Mouse (Mus musculus): ENCODE measurements around the gene Hoxb6.

Gene Hoxb6

DNA sequence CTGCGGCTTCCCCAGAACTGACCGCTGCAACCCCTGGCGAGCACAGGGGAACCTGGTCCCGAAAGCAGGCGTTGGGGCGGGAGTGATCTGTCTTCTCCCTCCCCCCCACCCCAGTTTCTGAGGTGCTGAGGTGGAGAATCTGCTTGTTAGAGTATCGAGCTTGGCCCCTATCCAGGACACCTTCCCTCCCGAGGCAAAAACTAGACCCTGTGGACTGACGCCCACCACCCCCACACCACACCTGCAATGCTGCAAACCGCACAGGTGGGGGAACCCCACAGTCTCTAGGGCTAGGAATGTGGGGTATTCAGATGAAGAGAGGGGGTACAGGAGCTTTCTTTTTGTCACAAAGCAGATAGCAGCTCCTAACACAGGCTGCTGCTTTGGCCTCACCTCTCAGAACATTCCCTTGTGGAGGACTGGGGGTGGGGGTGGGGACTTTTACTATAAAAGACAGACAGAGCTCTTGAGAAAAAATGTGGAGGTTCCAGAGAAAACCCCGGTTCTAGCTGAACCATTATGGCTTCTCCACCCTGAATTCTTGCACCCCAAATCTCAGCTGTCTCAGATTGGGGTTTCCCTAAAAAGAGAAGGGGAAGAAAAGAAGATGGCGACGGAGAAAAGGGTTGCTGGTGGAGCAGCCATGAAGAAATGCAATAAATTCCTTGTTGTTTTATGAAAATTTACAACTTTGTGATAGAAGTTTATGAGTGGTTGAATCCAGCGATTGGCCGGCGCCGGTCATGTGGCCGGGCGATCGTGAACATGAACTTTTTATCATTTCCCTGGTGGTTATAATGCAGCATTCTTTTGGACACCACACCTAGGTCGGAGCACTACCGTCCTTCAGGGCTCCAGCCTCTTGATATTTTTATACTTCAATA is at the start of gene Hoxb6:
Gene Hoxb6 (plus strand): TSS at position 796 of the 884 bp plus-strand sequence.
- no peak for DNase-seq

DNA sequence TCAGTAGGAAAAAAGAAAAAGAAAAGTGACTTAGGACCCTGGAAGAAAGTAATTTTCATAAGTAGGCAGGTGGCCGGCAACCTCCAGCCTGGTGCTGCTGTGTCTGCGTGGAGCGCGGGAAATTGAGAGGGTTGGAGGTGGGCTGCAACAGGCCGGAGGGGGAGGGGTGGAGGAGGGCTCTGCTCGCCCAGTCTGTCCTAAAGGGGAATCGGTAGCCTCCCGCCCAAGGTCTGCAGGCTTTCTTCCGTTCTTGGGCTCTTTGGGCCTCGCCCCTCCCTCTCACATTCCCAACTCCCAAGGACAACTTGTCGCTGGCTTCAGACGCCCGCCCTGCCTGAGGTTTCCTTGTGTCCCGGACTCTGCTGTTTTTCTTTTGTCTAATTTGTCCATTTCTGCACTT is 41.4 kb upstream of the Hoxb6 start:
- DNase-seq, result no peak

- DNase-seq, result no peak
These were observed 40.7 kb upstream of the Hoxb6 start for GRCm38 (mm10) chr11:96251480-96252031.

- no peak for DNase-seq
These were observed 39.6 kb upstream of the Hoxb6 start for GRCm38 (mm10) chr11:96252541-96253120.

DNA sequence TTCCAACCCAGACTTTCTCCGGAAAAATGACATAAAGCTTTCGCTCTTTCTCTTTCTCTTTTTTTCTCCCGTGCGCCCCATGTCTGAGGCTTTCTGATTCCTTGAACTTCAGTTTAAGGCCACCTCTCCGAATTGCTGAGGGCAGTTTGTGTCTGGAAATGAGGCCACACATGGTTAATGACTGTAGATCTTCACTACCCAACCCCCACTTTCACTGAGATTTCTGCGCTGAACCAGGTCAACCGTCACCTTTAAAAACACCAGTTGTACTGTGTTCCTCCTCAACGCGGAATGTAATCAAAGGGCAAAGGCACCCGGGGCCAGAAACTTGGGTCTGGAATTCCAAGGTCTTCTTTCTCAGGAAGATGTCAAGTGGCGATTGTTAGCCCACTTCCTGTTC is 38.1 kb upstream of the Hoxb6 start:
- no peak for DNase-seq

- DNase-seq, result no peak
These were observed 36.9 kb upstream of the Hoxb6 start for GRCm38 (mm10) chr11:96255111-96255995.

- DNase-seq, result no peak
These were observed 36.3 kb upstream of the Hoxb6 start for GRCm38 (mm10) chr11:96255996-96256445.

GRCm38 (mm10) chr11:96257141-96257540 is 35.1 kb upstream of the Hoxb6 start:
- DNase-seq, result no peak

GRCm38 (mm10) chr11:96259038-96259437 is 33.2 kb upstream of the Hoxb6 start:
- no peak for DNase-seq

DNA sequence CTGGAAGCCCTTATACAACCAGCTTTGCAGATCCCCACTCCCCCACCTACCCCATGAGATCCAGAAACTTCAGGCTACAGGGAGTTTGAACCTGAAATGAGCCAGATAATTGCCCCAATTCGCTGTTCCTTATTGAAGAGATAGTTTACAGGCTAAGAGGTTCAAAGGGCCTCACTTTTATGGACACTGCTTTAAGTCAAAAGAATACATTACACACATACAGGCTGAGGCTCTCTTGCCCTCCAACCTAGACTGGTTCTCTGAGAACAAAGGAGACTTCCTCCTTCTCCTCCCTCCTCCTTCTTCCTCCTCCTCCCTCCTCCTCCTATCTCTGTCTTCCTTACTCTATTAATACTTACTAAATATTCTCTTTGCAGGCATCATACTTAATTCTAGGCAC is 32.8 kb upstream of the Hoxb6 start:
- no peak for DNase-seq

DNA sequence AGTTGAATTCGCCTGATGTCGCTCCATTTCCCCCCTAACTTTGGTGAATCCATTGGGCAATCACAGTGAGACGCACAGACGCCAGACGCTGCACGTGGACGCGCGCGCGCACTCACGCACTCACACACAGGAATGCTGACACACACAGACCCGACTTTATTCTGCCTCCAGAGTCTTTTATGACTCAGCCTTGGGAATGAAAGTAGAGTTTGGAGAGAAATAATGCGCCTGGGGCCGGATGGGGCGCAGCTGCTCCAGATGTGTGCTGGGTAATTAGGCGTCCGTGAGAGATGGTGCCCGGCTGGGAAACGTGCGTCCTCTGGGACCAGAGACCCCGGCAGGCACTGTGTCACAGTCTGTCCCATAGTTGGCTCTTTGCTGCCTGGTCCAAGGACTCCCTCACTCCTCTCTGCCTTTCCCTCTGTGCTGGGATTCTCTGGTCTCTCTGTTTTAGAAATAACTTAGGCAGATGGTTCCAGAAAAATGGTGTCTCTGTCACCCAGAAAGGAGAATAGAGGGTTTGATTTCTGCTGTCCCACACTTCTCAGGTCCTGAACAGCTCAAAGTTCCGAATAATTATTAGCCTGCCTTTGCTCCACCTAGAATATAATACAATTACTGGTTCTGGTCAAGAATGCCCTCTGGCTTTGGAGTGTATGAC is 31.8 kb upstream of the Hoxb6 start:
- DNase-seq, result peak; percentile 17

- peak; percentile 82 for DNase-seq
These were observed 30.9 kb upstream of the Hoxb6 start for GRCm38 (mm10) chr11:96261323-96261890.

DNA sequence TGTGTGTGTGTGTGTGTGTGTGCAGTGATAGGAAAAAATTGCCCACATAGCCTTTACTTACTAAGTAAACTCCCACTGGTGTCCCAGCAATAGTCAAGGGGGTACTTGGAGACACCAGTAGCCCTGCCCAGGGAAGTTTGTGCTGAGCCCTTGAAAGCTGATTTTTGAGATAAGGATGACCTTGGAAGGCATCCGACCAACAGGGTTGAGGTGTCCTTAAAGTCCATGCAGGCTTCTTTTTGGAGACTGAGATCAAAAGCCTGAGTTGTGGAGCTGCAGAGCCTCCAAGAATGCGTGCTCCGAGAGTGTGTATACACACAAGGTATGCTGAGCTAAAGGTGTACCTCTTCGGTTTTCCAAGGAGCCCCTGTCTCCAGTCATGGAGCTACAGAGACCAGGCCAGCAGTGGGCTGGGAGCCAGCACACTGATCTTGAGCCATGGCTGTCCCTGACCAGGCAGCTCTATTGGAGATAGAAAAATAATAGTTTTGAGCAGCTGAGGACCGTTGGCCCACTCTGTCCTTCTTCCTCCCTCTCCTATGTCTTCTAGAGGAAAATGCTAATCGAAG is 29.9 kb upstream of the Hoxb6 start:
- no peak for DNase-seq

DNA sequence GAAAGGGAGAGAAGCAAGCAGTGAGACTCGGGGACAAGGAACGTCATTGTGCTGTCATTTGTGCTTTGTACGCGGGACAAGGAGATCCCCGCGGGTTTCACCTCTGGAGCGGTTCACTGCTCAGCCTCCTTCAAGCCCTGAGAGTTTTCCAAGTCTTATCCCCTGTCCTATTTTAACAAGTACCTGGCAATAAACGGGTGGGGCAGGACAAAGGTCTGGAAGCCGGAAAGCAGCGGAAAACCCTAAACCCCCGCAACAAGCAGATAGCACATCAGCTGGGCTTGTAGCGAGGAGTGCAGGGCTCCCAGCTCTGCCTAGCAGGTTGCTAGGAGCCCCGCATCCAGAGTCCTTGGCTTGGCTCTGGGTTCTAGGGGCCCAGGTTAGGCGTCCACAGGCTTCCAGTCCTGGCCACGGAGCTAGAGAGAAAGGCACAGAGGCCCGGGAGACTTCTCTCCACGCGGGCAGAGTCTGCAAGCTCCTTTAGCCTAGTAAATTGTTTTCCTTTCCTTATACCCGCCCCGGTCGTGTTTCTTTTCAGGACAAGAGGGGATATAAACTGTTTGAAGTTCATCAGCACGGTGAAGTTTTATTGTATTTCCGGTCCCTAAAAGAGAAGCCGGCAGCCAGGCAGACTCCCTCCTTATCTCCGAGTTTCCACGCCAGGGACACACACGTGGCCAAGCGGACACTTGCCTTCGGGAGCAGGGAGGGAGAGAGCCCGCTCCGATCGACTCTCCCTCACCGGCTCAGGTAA is 28.5 kb upstream of the Hoxb6 start:
- no peak for DNase-seq

- DNase-seq, result no peak
These were observed 27.8 kb upstream of the Hoxb6 start for GRCm38 (mm10) chr11:96264390-96265020.

GRCm38 (mm10) chr11:96265954-96266353 is 26.3 kb upstream of the Hoxb6 start:
- no peak for DNase-seq

DNA sequence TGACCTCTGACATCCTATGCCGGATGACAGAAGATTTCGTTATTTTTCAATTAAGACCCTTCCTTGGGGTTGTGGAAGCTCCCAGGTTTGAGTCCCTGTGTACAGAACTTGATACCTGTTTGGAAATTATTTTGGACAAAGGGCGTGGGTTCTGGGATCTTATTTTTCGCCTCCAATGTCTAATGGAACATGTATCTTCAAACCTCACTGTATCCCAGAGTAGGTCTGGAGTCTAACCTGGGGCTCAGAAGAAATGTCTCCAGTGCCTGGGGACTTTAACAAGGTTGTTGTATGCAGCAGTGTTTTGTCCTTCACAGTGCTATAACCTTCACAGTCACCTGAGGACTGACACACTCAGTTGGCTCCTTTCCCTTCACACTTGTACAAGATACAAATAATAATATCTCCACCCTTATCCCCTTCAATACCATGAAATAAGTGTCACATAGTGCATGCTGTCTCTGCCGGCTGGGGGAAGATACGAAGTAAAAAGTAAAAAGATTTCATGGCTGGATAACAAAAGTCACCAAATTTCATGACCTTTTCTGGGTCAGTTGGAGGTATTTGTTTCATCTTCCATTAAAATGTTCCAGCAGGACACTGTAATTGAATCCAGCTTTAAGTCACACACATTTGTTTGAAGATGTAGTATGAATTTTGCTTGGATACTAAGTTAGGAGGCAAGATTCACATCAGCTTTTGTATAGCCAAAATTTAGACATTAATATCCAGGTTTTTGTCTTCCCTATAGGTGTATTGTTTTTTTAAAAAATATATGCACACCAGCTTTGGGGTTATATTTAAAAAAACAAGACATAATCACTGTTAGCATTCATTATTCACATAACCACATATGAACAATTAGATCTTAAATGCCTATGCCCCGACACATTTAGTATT is 25.0 kb upstream of the Hoxb6 start:
- DNase-seq, result no peak

- DNase-seq, result no peak
These were observed 24.1 kb upstream of the Hoxb6 start for GRCm38 (mm10) chr11:96268031-96268745.

GRCm38 (mm10) chr11:96269869-96270268 is 22.4 kb upstream of the Hoxb6 start:
- DNase-seq, result no peak
